Mouse (Mus musculus) lung, embryonic 16.5 days (tissue): Measurements from ENCODE around the gene Rpl36. TPM values are rescaled to one million over a fixed set of nuclear protein-coding genes. Genes with fewer than 3 reads are reported as not detected.

Experiments used
- ATAC-seq: fragments of 200-750 bp; cut with Nextera tagmentation; 2 replicates; pipeline ENCODE4 v1.8.0; 2017; ENCODE audit warnings: low read depth, mild to moderate bottlenecking, moderate library complexity
- H3K27ac ChIP-seq: fragments of 300-500 bp; sonication (generic); 2 replicates; pipeline ENCODE4 v1.5.1; 2014; ENCODE audit warnings: mild to moderate bottlenecking, control low read depth, low read length
- H3K27me3 ChIP-seq: fragments of 300-500 bp; sonication (generic); 2 replicates; pipeline ENCODE4 v1.6.1; 2014; ENCODE audit warnings: low read depth, low read length, mixed read lengths; ENCODE audit not compliant: control insufficient read depth, insufficient read depth
- H3K36me3 ChIP-seq: fragments of 300-500 bp; sonication (generic); 2 replicates; pipeline ENCODE4 v1.6.1; 2014; ENCODE audit warnings: low read length; ENCODE audit not compliant: control insufficient read depth, insufficient read depth
- H3K4me1 ChIP-seq: fragments of 300-500 bp; sonication (generic); replicated peaks from 2 replicates; pipeline ENCODE4 v1.6.1; 2014; ENCODE audit warnings: low read length, mixed read lengths; ENCODE audit not compliant: control insufficient read depth, insufficient read depth
- H3K4me2 ChIP-seq: fragments of 300-500 bp; sonication (generic); 2 replicates; pipeline ENCODE4 v1.6.1; 2014; ENCODE audit warnings: low read depth, low read length, control low read depth
- H3K4me3 ChIP-seq: fragments of 300-500 bp; sonication (generic); 2 replicates; pipeline ENCODE4 v1.5.1; 2014; ENCODE audit warnings: mild to moderate bottlenecking, low read length, control low read depth
- H3K9ac ChIP-seq: fragments of 300-500 bp; sonication (generic); 2 replicates; pipeline ENCODE4 v1.6.1; 2014; ENCODE audit warnings: low read length, control low read depth
- H3K9me3 ChIP-seq: fragments of 300-500 bp; sonication (generic); 2 replicates; pipeline ENCODE4 v1.6.1; 2016; ENCODE audit warnings: low read length; ENCODE audit not compliant: control insufficient read depth
- WGBS: fragments of 180-500 bp; shearing (Covaris S2); extraction: QIAGEN DNeasy Blood & Tissue Kit; methylation state at CpG from one replicate; pipeline ENCODE4 v1.1.7; 2014; 5-methylcytosine and 5-hydroxymethylcytosine counted together
- polyA plus RNA-seq: library from polyadenylated mRNA; unstranded; fragments of >200 nt; fragmentation: Nextera tagmentation; extraction: Ambion mirVana; gene quantifications from 2 replicates; pipeline ENCODE4 v1.2.1, GENCODE M21; 2015

Rpl36 gene
- polyA plus RNA-seq, 1 experiment from 2014 or later, result 1,766 TPM

DNA sequence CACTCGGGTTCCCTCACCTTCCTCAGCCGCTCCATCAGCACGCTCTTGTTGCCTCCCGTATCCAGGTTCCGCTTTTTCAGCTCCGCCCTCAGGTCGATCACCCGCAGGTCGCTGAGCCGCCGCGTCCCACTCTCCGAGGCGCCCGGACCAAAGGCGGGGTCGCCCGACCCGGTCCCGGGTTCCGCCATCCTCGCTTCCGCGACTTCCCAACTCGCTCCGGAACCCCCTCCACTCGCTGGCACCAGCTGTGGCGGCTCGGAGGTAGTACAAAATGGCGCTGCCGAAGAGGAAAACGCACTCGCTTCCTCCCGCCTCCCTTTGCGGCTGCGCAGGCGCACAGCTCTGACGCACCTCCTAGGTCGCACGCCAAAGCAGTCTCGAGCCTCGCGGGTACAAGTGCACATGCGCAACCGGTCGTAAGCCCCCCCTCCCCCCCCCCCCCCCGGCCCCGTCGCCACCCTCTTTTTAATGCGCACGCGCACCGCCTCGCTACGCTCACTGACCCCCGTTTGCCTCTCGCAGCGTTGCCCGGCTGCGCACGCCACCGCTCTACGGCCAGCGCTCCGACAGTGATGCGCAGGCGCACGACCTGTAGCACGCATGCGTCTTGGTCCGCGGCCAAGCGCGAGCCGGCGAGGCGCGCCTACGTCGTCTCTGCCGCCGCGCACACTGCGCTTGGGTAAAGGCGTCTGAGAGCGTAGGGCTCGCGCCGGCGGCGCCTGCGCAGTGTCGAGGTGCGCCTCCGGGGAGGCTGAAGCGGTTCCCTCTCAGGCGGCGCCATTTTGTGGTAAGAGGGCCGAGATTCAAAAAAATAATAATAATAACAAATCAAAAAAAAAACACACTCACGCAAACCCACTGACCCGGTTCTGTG, 28.7 kb upstream of the Rpl36 start, which contains the start of the genes Safb2 and Safb:
TSS of gene Safb2 (minus strand) at position 329 of the 874 bp plus-strand sequence.
TSS of gene Safb (plus strand) at position 569 of the 874 bp plus-strand sequence.
- H3K9me3 ChIP-seq, result no peaks in the 10 kb centered on the region
- peak; percentile 96 for ATAC-seq
- peaks cover 30% of the 10 kb centered on the region for H3K4me1 ChIP-seq
- peak within 1 kb of the TSS; percentile 98 for H3K4me3 ChIP-seq
- H3K27me3 ChIP-seq, result no peaks in the 10 kb centered on the region
- H3K9ac ChIP-seq, result peak within 1 kb of the TSS; percentile 96
- peak within 1 kb of the TSS; percentile 85 for H3K4me2 ChIP-seq
- H3K27ac ChIP-seq, result peak within 1 kb of the TSS; percentile 97
- peaks cover 40% of the 10 kb centered on the region for H3K36me3 ChIP-seq
- under 1% methylated on average over 83 of the region's 101 CpGs for WGBS

DNA sequence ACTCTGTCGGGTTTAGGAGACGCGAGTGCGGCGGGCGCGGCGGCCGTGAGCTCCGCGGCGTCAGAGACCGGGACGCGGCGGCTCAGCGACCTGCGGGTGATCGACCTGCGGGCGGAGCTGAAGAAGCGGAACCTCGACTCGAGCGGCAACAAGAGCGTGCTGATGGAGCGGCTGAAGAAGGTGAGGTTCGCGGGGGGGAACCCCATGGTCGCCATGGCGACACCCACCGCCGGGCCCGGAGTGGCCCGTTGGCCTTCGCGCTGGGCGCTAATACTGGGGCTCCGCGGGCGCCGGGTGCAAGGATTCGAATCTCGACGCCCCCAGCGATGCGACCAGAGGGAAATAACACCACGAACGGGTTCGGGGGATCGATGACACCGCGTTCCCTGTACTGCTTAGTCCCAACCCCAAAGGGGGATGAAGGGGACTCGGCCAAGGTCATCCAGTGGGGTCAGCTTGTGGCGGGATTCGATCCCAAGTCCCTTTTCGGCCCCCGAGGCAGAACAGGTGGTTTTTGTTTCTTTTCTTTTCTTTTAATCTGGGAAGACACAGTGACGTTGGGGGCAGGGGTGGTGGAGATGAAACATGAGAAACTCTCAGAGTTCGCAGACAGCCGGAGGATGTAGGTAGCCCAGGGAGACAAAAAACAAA, 27.9 kb upstream of the Rpl36 start:
- peak overlapping the region; percentile 85 for H3K4me2 ChIP-seq
- H3K9ac ChIP-seq, result peak overlapping the region; percentile 96
- peak overlapping the region; percentile 97 for H3K4me3 ChIP-seq
- H3K36me3 ChIP-seq, result peaks cover 38% of the 10 kb centered on the region
- no peaks in the 10 kb centered on the region for H3K9me3 ChIP-seq
- under 1% methylated on average over 60 of the region's 61 CpGs for WGBS
- peak; percentile 12 for ATAC-seq
- H3K4me1 ChIP-seq, result peaks cover 30% of the 10 kb centered on the region
- no peaks in the 10 kb centered on the region for H3K27me3 ChIP-seq
- H3K27ac ChIP-seq, result peak overlapping the region; percentile 94

- no peak overlapping the region for H3K9ac ChIP-seq
- H3K4me2 ChIP-seq, result no peak overlapping the region
Observed at GRCm38 (mm10) chr17:56587773-56588172, 25.4 kb upstream of the Rpl36 start.

DNA sequence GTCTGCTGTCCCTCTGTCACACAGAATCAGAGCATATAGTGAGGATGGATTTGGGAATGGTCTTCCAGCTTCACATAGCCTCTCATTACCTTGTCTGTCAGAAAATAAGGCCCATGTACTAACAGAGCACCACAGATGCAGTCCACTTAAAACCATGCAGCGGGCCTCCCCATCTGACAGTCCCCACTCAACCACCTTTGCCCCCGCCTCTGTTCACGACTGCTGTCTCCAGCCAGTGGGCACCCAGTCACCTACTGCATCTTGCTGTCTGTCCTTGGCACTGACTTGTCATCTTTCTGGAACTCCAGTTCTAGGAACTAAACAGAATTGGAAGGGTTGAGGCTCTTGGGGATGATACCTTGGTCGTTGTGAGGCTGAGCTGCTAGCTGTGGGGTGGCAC, 24.3 kb upstream of the Rpl36 start:
- ATAC-seq, result no peak
- Histone ChIP-seq H3K4me2 (no peak overlapping the region), H3K9me3 (no peaks in the 10 kb centered on the region), H3K36me3 (peaks cover 40% of the 10 kb centered on the region), H3K4me3 (no peak overlapping the region), H3K4me1 (peaks cover 13% of the 10 kb centered on the region), H3K27me3 (no peaks in the 10 kb centered on the region), H3K9ac (no peak overlapping the region), H3K27ac (no peak overlapping the region)
- 93% methylated on average over 4 of the region's 4 CpGs for WGBS

More at GRCm38 (mm10) chr17:56587773-56588172, 25.4 kb upstream of the Rpl36 start:
- Histone ChIP-seq H3K4me3 (no peak overlapping the region), H3K4me1 (peaks cover 20% of the 10 kb centered on the region), H3K36me3 (peaks cover 31% of the 10 kb centered on the region), H3K27me3 (no peaks in the 10 kb centered on the region), H3K27ac (no peak overlapping the region), H3K9me3 (no peaks in the 10 kb centered on the region)
- no peak for ATAC-seq
- 65% methylated on average over 1 of the region's 1 CpGs for WGBS

DNA sequence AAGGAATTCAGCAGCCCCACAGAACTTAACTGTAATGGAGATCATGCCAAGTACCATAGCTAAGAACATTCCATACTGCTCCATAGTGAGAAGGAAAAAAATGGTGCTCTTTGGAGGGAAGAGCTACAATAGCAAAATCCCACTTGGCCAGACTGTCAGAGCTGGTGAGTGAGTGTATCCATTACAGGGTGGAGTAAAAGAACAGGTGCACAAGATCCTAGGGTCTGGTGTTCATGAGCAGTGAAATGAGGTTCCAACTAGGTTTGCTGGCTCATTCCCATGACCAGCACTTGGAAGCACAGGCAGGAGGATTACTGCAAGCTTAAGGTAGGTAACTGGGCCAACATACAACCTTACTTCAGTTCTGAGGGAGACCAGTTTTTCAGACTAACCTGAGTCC, 20.7 kb upstream of the Rpl36 start:
- no peak for ATAC-seq
- Histone ChIP-seq H3K9ac (no peak overlapping the region), H3K4me3 (no peak overlapping the region), H3K27ac (no peak overlapping the region), H3K4me2 (no peak overlapping the region), H3K27me3 (no peaks in the 10 kb centered on the region), H3K36me3 (peaks cover 74% of the 10 kb centered on the region), H3K4me1 (no peaks in the 10 kb centered on the region), H3K9me3 (no peaks in the 10 kb centered on the region)

- H3K27me3 ChIP-seq, result no peaks in the 10 kb centered on the region
- H3K9me3 ChIP-seq, result no peaks in the 10 kb centered on the region
- H3K4me3 ChIP-seq, result no peak overlapping the region
- no peaks in the 10 kb centered on the region for H3K4me1 ChIP-seq
- 0 out of 2 replicates have a peak overlapping the region, but pooled peaks have one; percentile 7 for H3K9ac ChIP-seq
- H3K36me3 ChIP-seq, result peaks cover 72% of the 10 kb centered on the region
- H3K4me2 ChIP-seq, result no peak overlapping the region
- WGBS, result 82% methylated on average over 8 of the region's 8 CpGs
- 0 out of 2 replicates have a peak, but pooled peaks have one; percentile 24 for ATAC-seq
- no peak overlapping the region for H3K27ac ChIP-seq
Observed at GRCm38 (mm10) chr17:56593527-56594271, 19.5 kb upstream of the Rpl36 start.

DNA sequence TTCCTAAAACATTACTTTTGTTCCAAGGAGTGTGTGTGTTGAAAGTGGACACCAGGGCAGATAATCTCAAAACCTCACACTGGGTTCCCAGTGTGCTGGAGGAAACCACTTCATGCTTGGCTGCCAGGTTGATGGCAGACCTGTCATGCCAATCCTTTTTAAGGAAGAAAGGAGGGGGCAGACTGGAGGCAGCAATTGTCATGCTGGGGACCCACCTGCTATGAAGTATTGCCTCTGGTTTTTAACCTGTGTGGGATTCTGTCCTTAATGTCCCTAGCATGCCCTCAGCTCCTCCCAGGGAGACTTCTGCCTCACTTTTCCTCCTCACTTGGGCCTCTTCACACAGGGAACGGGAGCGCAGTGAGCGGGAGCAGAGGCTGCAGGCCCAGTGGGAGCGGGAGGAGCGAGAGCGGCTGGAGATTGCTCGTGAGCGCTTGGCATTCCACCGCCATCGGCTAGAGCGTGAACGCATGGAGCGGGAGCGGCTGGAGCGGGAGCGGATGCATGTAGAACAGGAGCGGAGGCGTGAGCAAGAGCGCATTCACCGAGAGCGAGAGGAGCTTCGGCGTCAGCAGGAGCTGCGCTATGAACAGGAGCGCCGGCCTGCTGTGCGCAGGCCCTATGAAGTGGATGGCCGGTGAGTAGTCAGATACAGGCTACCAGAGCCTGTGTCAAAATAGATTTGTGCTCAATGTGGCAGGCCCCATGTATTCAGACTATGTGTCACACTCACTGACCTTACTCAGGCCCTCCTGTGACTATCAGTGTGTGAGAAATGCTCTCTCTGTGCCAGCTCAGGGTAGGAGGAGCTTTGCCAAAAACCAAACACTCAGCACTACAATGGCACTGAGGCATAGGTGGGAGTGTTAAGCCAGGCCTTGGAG, 9.8 kb upstream of the Rpl36 start:
- H3K4me3 ChIP-seq, result no peak overlapping the region
- no peak overlapping the region for H3K27ac ChIP-seq
- H3K4me2 ChIP-seq, result no peak overlapping the region
- peaks cover 5% of the 10 kb centered on the region for H3K4me1 ChIP-seq
- no peak for ATAC-seq
- H3K27me3 ChIP-seq, result no peaks in the 10 kb centered on the region
- 92% methylated on average over 28 of the region's 28 CpGs for WGBS
- no peak overlapping the region for H3K9ac ChIP-seq
- H3K9me3 ChIP-seq, result no peaks in the 10 kb centered on the region
- peaks cover 77% of the 10 kb centered on the region for H3K36me3 ChIP-seq

- H3K4me3 ChIP-seq, result no peak overlapping the region
- no peaks in the 10 kb centered on the region for H3K9me3 ChIP-seq
- ATAC-seq, result no peak
- 88% methylated on average over 9 of the region's 9 CpGs for WGBS
- H3K4me1 ChIP-seq, result peaks cover 11% of the 10 kb centered on the region
- H3K27ac ChIP-seq, result no peak overlapping the region
- no peak overlapping the region for H3K9ac ChIP-seq
- H3K27me3 ChIP-seq, result no peaks in the 10 kb centered on the region
- H3K4me2 ChIP-seq, result no peak overlapping the region
- peaks cover 77% of the 10 kb centered on the region for H3K36me3 ChIP-seq
Observed at GRCm38 (mm10) chr17:56604070-56604380, 9.2 kb upstream of the Rpl36 start.
